12 mouse cellular contexts compared by ENCODE assay signal in genomic region chr1:178820556-178821435, GRCm38 (mm10).
DNase-seq lines count a peak whose midpoint lies in the region; ATAC-seq lines count a peak whose summit lies in the region.
"Had no signal": no experiment of that assay in that cellular context is flagged by ENCODE, and none has a peak within 500 bp of the region (broad histone marks: within the 10 kb centered on the region; RNA-seq: fewer than 3 reads in every experiment).

No protein-coding gene starts in this region.

- no peak overlapping the region for H3K4me2 ChIP-seq in lung, embryonic 16.5 days (ENCODE audit: low read depth, low read length)
- no peak overlapping the region for H3K4me2 ChIP-seq in forebrain, embryonic 15.5 days (replicated peaks)
- no peak overlapping the region for H3K4me2 ChIP-seq in neural tube, embryonic 14.5 days (ENCODE audit: low read depth, low read length)
- H3K4me2 ChIP-seq: embryonic facial prominence, embryonic 12.5 days; lung, embryonic 15.5 days had no signal

- no peaks in the 10 kb centered on the region for H3K27me3 ChIP-seq in lung, embryonic 16.5 days (ENCODE audit: control insufficient read depth, insufficient read depth, low read depth, low read length)
- H3K27me3 ChIP-seq in forebrain, embryonic 15.5 days, result no peaks in the 10 kb centered on the region
- no peaks in the 10 kb centered on the region for H3K27me3 ChIP-seq in limb, embryonic 10.5 days (ENCODE audit: low read depth, poor library complexity, severe bottlenecking)
- H3K27me3 ChIP-seq in neural tube, embryonic 14.5 days (ENCODE audit: control insufficient read depth, insufficient read depth, low read length), result 0 out of 2 replicates have a peak, but pooled peaks cover 3% of the 10 kb centered on the region
- H3K27me3 ChIP-seq: embryonic facial prominence, embryonic 12.5 days; lung, embryonic 15.5 days had no signal

- H3K36me3 ChIP-seq in lung, embryonic 16.5 days (ENCODE audit: control insufficient read depth, insufficient read depth, low read length), result no peaks in the 10 kb centered on the region
- H3K36me3 ChIP-seq in forebrain, embryonic 15.5 days, result no peaks in the 10 kb centered on the region
- H3K36me3 ChIP-seq in limb, embryonic 10.5 days, result peaks cover 26% of the 10 kb centered on the region
- no peaks in the 10 kb centered on the region for H3K36me3 ChIP-seq in neural tube, embryonic 14.5 days (ENCODE audit: control insufficient read depth, insufficient read depth, low read length)
- H3K36me3 ChIP-seq: lung, embryonic 15.5 days had no signal

- peak; percentile 36; the same call in 1 of the 2 replicates for ATAC-seq in lung, embryonic 16.5 days (ENCODE audit: low read depth)
- ATAC-seq in forebrain, embryonic 15.5 days (replicated peaks), result peak; percentile 92
- peak; percentile 90 for ATAC-seq in neural tube, embryonic 14.5 days (ENCODE audit: low read depth)
- ATAC-seq: activated CD4-positive, CD25-positive, alpha-beta regulatory T cell, adult 4 months had no signal

- WGBS in lung, embryonic 16.5 days, result 69% methylated on average over 14 of the region's 14 CpGs
- WGBS in forebrain, embryonic 15.5 days, result 20% methylated on average over 14 of the region's 14 CpGs
- 59% methylated on average over 14 of the region's 14 CpGs for WGBS in limb, embryonic 10.5 days
- WGBS in neural tube, embryonic 14.5 days, result 31% methylated on average over 14 of the region's 14 CpGs

- no peak overlapping the region for H3K9ac ChIP-seq in lung, embryonic 16.5 days (ENCODE audit: low read length)
- no peak overlapping the region for H3K9ac ChIP-seq in forebrain, embryonic 15.5 days (replicated peaks)
- no peak overlapping the region for H3K9ac ChIP-seq in neural tube, embryonic 14.5 days (replicated peaks; ENCODE audit: low read depth, low read length)
- H3K9ac ChIP-seq: embryonic facial prominence, embryonic 12.5 days; lung, embryonic 15.5 days had no signal

- no peak for DNase-seq in lung, postnatal 36 days
- DNase-seq in limb, embryonic 10.5 days (ENCODE audit: low spot score), result peak; percentile 55
- DNase-seq in adipocyte (ENCODE audit: low spot score), result no peak
- no peak for DNase-seq in right cerebral cortex, postnatal 10 days (ENCODE audit: low spot score in 2 of 2)
- DNase-seq: gastrocnemius, postnatal 36 days; thymus, postnatal 25 days had no signal

- H3K9me3 ChIP-seq in lung, embryonic 16.5 days (ENCODE audit: control insufficient read depth, low read length), result no peaks in the 10 kb centered on the region
- H3K9me3 ChIP-seq in forebrain, embryonic 15.5 days, result no peaks in the 10 kb centered on the region
- no peaks in the 10 kb centered on the region for H3K9me3 ChIP-seq in limb, embryonic 10.5 days (replicated peaks)
- no peaks in the 10 kb centered on the region for H3K9me3 ChIP-seq in neural tube, embryonic 14.5 days (ENCODE audit: control insufficient read depth, low read length)
- H3K9me3 ChIP-seq: embryonic facial prominence, embryonic 12.5 days; lung, embryonic 15.5 days had no signal

- no peak overlapping the region for H3K27ac ChIP-seq in lung, embryonic 16.5 days (ENCODE audit: low read length)
- H3K27ac ChIP-seq in forebrain, embryonic 15.5 days (replicated peaks), result peak overlapping the region; percentile 45
- peak overlapping the region; percentile 83 for H3K27ac ChIP-seq in limb, embryonic 10.5 days
- no peak overlapping the region for H3K27ac ChIP-seq in neural tube, embryonic 14.5 days (ENCODE audit: low read depth, low read length)
- H3K27ac ChIP-seq: embryonic facial prominence, embryonic 12.5 days; lung, embryonic 15.5 days had no signal

- no peaks in the 10 kb centered on the region for H3K4me1 ChIP-seq in lung, embryonic 16.5 days (replicated peaks; ENCODE audit: control insufficient read depth, insufficient read depth, low read length)
- peaks cover 13% of the 10 kb centered on the region for H3K4me1 ChIP-seq in forebrain, embryonic 15.5 days
- H3K4me1 ChIP-seq in limb, embryonic 10.5 days, result peaks cover 58% of the 10 kb centered on the region
- peaks cover 7% of the 10 kb centered on the region for H3K4me1 ChIP-seq in neural tube, embryonic 14.5 days (ENCODE audit: control insufficient read depth, insufficient read depth, low read length)
- H3K4me1 ChIP-seq: embryonic facial prominence, embryonic 12.5 days; lung, embryonic 15.5 days had no signal

- H3K4me3 ChIP-seq in lung, embryonic 16.5 days (ENCODE audit: low read length), result no peak overlapping the region
- no peak overlapping the region for H3K4me3 ChIP-seq in forebrain, embryonic 15.5 days
- no peak overlapping the region for H3K4me3 ChIP-seq in limb, embryonic 10.5 days
- no peak overlapping the region for H3K4me3 ChIP-seq in neural tube, embryonic 14.5 days (ENCODE audit: low read depth, low read length)
- H3K4me3 ChIP-seq: embryonic facial prominence, embryonic 12.5 days; lung, embryonic 15.5 days had no signal

Comparison
In these comparisons a context has a peak if more than half of its experiments do, and no peak if none do; other contexts are left out.
1. ATAC-seq: peak in every context shown above with its lines; median percentile 92 in forebrain, embryonic 15.5 days; 90 in neural tube, embryonic 14.5 days; 36 in lung, embryonic 16.5 days.
2. H3K27ac ChIP-seq: peak in forebrain, embryonic 15.5 days (single experiment) and limb, embryonic 10.5 days (single experiment); none in lung, embryonic 16.5 days (single experiment) and neural tube, embryonic 14.5 days (single experiment).